Mouse (Mus musculus) spleen, postnatal 36 days (tissue): ENCODE data around the gene Nptx2.

Source experiments
- DNase-seq, 2 experiments: peaks; one replicate each; pipeline ENCODE4 v3.0.0; 2022; ENCODE audit warnings: low spot score in 2 of 2, mixed read lengths in 1 of 2

Nptx2 gene

GRCm38 (mm10) chr5:144545653-144546422 is at the start of gene Nptx2:
Gene Nptx2 (plus strand): TSS chr5:144545902.
- DNase-seq = no peak

GRCm38 (mm10) chr5:144496481-144496880 is 49.2 kb upstream of the Nptx2 start:
- no peak for DNase-seq

GRCm38 (mm10) chr5:144504239-144504638 is 41.5 kb upstream of the Nptx2 start:
- no peak for DNase-seq

- no peak for DNase-seq
Measured at GRCm38 (mm10) chr5:144505731-144506130, 40.0 kb upstream of the Nptx2 start.

GRCm38 (mm10) chr5:144506156-144506555 is 39.5 kb upstream of the Nptx2 start:
- no peak for DNase-seq

GRCm38 (mm10) chr5:144506689-144507552 is 38.8 kb upstream of the Nptx2 start:
- DNase-seq = no peak

- no peak for DNase-seq
Measured at GRCm38 (mm10) chr5:144509431-144509830, 36.3 kb upstream of the Nptx2 start.

GRCm38 (mm10) chr5:144514738-144515137 is 31.0 kb upstream of the Nptx2 start:
- no peak for DNase-seq

- no peak for DNase-seq
Measured at GRCm38 (mm10) chr5:144515241-144515640, 30.5 kb upstream of the Nptx2 start.

GRCm38 (mm10) chr5:144520096-144520495 is 25.6 kb upstream of the Nptx2 start:
- DNase-seq = no peak

- DNase-seq = no peak
Measured at GRCm38 (mm10) chr5:144524774-144525173, 20.9 kb upstream of the Nptx2 start.

- DNase-seq = no peak
Measured at GRCm38 (mm10) chr5:144529123-144529522, 16.6 kb upstream of the Nptx2 start.

- DNase-seq = no peak
Measured at GRCm38 (mm10) chr5:144542711-144543308, 2.9 kb upstream of the Nptx2 start.

GRCm38 (mm10) chr5:144546423-144546995 is 807 bp downstream of the Nptx2 start:
- DNase-seq = no peak

- no peak for DNase-seq
Measured at GRCm38 (mm10) chr5:144547333-144547878, 1.7 kb downstream of the Nptx2 start.

- DNase-seq = no peak
Measured at GRCm38 (mm10) chr5:144548079-144548631, 2.5 kb downstream of the Nptx2 start.

- no peak for DNase-seq
Measured at GRCm38 (mm10) chr5:144550003-144550402, 4.3 kb downstream of the Nptx2 start.

GRCm38 (mm10) chr5:144550622-144551137 is 5.0 kb downstream of the Nptx2 start:
- no peak for DNase-seq

GRCm38 (mm10) chr5:144556710-144557109 is 11.0 kb downstream of the Nptx2 start:
- DNase-seq = no peak

- DNase-seq = no peak
Measured at GRCm38 (mm10) chr5:144557363-144557762, 11.7 kb downstream of the Nptx2 start.

- DNase-seq = no peak
Measured at GRCm38 (mm10) chr5:144558481-144558880, 12.8 kb downstream of the Nptx2 start.
